Mouse (Mus musculus) retina, postnatal 7 days (tissue): ENCODE measurements around the gene Mtx2.
A peak's percentile ranks its signal among the peaks of the same experiment; 100 is the strongest.

ENCODE experiments used
- DNase-seq: peaks from one replicate; pipeline ENCODE4 v3.0.0-alpha.2; 2012; ENCODE audit warnings: low read depth, low spot score

Gene Mtx2

DNA sequence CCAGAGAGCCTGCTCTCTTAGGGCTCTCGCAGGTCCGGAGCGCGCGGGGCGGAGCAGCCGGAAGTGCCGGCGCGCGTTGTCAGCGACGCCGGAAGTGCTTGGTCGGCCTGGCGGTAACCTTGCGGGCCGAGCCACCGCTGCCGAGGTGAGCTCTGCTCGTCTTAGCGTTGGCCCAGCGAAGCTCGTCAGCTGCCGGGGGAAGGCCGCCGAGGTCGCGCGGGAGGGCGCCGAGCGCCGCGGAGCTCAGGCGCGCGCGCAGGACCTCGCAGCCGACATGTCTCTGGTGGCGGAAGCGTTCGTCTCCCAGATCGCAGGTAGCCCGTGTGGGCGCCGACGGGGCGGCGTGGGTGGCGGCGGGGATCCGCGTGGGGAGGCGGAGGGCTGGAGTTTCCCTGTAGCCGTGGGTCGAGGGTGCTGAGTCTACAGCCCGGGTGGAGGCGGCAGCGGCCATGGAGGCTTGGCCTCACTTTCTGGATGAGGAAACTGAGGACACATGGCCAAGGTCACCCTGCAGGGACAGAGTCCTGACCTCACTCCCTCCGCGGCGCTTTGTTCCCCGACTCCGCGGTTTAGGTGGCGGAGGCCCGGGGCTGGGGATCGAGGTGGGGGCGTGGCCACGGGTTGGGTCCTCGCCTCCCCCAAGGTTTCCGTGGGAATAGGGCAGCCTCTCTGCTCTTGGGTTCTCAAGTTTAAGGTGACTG, at the start of gene Mtx2:
Gene Mtx2 (plus strand): TSS at position 74 of the 701 bp plus-strand sequence.
- DNase-seq, result peak; percentile 61

DNA sequence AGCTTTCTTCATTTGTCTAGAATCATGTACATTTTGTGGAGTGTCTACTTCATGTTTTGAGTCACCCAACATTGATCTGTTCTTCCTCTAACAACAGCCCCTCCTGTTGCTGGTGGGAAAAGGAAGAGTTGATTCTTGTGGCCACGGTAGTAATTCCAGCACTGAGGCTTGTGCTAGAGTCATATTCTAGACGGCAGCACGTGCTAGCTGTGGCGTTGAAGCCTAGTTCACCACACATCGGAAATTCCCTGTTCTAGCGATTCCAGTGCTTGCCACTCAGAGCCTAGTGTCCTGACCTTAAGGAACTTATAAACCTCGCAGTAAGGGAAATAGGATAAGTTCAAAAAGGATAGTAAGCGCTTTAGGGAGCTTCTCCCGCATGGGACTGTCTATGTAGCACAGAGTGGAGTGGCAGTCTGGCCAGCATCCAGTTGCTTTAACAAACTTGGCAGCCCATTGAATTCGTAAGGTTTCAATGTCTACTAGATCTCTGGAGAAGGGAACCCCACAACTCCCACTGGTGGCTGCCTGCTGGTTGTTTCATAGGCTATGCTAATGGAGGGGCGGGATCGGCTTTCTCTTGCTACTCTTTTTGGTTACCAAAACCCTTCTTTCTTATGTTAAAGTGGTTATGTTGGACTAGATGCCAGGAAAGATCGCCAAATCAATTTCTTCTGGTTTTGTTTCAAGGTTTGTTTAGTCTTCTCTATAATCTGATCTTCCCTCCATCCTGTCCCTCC, 47.9 kb upstream of the Mtx2 start:
- DNase-seq, result no peak

DNA sequence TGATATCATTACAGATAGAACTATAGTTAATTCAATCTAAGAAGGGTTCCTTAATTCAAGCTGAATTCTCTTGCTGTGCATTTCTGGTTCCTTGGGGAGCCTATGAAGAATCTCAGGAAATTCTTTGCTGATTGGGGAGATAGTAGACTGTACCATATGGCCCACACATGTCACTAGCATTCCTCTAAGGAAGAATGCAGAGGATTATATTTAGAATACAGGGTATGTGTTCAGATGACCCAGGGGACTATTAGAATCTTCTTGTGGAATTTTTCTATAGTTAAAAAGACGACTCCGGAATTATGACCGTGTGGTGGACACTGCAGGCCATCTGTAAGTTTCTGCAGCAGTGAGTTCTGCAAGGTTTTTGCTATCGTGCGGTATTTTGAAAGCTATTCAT, 44.2 kb upstream of the Mtx2 start:
- DNase-seq, result no peak

DNA sequence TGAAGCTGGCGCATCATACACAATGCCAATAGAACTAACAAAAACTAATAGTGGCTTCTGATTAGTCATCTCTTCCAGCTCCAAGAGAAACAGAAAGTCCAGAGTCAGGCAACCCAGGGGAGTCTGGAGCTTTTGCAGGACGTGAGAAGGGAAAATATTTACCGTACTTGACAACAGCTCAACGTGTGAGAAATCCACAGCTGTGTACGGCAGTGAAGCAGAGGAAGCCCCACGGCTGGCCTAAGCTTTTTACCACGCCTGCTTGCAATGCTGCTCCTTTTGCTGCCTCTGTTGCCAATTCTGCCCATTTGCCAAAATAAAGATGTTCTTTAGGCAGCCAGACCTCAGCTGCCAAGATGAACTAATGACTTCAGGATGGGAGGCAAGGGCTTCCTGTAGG, 30.1 kb upstream of the Mtx2 start:
- DNase-seq, result no peak

DNA sequence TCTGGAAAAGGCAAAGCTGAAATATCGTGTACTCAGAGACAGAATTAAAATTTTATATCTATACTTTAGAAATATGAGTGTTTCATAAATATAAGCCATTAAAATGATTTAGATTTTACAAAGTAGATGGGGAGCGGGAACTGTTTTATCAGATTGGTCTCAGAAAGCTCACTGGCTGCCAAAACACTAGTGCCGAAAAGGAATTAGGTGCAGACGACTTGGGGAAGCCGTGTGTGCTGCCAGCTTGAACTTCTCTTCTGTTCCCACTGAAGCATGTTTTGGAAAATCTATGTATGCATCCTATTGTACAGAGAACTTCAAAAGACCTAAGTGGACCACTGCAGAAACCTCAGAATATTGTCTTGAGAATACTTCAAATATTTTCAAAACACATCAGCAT, 17.2 kb upstream of the Mtx2 start:
- no peak for DNase-seq

DNA sequence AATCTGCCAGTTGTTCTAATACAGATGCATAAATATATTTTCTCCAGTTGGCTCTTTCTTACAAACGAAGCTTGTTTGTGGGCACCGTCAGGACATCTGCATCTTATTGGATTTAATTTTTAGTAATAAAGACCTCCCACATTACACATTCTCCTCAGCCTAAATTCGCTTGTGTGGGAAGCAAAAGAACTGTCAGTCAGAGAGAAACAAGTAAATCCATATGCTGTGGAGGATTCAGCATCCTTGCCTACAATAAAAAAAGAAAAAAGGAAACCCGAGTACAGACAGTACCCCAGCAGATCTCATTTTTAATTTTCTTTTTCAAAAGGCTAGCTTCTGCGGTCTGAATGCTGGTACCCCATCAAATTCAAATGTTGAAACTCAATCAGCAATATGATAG, 2.9 kb upstream of the Mtx2 start:
- no peak for DNase-seq

DNA sequence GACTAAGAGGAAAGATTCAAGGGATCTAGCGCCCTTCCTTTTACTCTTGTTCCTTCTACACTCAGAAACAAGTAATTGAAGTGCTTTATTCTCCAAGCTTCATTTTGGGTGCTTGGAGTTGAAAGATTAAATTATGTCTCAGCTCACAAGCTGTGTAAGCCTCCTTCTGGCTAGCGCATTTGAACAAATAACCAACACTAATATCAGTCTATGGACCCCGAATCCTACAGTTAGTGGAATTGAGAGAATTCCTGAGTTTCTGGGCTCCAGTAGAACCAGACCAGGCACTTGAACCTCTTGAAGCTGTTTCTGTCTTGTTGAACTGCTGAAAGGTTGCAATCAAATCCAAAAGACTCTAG, 253 bp upstream of the Mtx2 start:
- DNase-seq, result no peak

DNA sequence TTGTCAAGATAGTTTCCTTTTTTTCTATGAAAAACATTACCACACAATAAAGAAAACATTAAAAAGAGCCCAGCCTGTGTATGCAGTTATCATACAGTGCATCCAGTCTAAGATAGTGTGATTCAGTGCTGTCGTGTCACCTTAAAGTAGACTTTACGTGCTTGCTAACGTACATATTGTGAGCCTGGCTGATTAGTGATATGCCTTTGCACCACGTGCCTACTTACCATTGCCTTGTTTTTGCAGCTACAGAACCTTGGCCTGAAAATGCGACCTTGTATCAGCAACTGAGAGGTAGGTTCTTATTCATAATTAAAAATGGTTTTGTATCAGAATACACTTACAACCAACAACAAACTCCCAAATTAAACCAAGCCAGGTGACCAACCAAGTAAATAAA, 21.4 kb downstream of the Mtx2 start:
- no peak for DNase-seq

GRCm38 (mm10) chr2:74847516-74847915, 21.9 kb downstream of the Mtx2 start:
- no peak for DNase-seq

DNA sequence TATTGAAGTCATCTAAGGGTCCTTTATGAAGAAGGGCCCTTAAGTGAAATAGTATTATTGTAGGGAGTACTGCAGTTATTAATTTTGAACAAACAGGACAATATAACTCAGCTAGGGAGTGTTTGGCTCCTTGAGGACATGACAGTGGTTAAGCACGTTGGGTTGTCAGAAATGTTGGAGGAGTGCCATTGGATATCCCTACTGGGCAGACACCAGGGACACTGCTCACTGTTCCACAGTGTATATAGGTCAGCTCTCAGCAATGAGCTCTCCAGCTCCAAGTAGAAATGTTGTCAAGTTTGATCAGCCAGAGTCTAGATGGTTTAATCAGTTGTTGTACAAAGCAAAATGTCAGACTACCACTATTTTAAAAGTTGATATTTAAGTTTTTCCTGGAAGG, 24.4 kb downstream of the Mtx2 start:
- DNase-seq, result no peak

DNA sequence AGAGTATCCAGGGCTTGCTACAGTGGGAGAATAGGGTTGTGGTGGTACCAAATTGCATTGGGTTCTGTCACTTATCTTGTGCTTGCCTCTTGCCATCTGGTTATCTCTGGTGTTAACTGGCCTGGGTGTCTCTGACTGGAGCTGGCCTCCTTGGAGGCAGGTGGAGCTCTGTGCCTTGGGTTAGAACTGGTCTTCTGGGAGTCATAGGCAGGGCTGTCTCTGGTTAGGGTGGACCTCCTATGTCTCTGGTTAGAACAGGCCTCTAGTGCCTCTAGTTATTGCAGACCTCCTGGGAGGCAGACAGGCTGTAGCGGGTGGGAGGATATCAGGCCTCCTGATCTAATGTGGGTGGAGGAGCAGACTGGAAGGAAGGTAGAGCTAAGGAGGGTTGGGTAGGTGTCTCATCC, 36.5 kb downstream of the Mtx2 start:
- no peak for DNase-seq

DNA sequence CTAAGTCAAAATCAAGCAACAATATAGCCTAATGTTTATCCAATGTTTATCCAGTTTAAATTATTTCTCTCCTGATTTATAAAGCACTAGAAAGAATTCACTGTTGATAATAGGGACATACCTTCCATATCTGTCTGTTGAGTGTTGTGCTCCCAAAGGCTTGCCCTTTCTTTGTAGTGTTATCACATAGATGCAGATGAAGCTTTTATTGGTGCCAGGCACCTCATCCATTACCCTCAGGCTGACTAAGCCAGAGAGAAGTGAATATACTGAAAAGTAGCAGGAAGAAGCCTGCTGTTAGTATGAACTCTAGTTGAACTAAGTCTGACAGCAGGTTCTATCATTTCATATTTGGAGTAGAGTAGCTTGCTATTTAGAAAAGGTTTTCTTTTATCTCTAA, 39.8 kb downstream of the Mtx2 start:
- no peak for DNase-seq

GRCm38 (mm10) chr2:74874043-74874442, 48.4 kb downstream of the Mtx2 start:
- no peak for DNase-seq

GRCm38 (mm10) chr2:74884357-74884756, 58.8 kb downstream of the Mtx2 start:
- DNase-seq, result no peak

- no peak for DNase-seq
Observed at GRCm38 (mm10) chr2:74891868-74892267, 66.3 kb downstream of the Mtx2 start.

GRCm38 (mm10) chr2:74892881-74893615, 67.4 kb downstream of the Mtx2 start:
- DNase-seq, result no peak

DNA sequence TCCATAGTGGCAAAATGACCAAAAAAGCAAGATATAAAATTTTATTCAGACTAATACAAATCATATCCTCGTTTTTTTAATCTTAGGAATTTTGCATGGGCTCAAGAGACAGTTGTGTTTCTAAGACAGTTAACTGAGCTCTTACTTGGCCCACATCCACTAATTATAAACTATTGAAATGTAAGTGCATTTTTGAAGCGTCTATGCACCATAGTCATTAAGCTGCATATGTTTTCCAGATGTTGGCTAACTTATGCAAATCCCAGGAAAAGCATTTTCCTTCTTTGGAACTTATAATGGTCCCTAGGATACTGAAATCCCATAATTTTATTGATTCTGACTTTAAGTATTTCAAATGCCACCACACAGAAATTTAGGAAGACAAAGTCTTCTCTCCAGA, 68.5 kb downstream of the Mtx2 start:
- DNase-seq, result no peak

DNA sequence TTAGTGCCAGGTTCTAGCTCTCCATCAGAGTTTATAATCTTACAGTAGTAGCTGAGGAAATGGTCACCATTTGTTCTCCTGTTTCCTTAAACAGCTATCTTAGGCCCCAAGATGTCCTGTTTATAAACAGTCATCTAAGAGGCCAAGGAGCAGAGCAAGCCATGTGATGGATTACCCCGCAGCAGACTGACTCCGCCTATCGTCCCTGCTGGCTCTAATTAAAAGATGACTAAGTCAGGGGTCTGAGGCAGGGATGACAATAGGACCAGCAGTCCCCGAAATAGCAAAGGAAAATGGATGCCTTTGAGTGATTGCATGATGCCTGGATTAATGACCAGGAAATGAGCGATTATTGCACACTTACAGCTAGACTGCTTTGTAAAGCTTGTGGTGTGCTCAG, 74.4 kb downstream of the Mtx2 start:
- DNase-seq, result no peak

DNA sequence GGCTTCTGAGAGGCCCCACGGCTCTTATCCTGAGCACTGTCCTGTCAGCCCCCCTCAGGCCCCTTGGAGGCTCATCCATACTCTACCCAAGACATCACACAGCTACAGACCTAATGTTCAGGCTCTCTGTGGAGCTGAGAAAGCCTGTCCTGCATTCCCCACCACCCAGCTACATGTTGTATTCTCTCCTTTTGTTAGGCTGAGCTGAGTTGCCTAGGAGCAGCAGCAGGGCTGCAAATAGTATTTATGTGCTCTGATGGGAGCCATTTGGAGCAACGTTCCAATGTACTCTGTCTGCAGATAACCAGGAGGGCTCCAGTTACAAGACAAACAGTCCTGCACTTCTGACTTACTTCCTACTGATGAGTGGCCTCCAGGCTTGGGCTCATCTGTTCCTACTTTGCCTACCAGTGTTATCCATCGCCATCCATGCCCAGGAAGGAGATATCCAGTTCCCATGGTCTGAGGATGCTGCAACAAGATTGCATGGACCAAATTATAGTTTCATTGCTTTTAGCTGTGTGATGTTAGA, 76.2 kb downstream of the Mtx2 start:
- DNase-seq, result no peak

DNA sequence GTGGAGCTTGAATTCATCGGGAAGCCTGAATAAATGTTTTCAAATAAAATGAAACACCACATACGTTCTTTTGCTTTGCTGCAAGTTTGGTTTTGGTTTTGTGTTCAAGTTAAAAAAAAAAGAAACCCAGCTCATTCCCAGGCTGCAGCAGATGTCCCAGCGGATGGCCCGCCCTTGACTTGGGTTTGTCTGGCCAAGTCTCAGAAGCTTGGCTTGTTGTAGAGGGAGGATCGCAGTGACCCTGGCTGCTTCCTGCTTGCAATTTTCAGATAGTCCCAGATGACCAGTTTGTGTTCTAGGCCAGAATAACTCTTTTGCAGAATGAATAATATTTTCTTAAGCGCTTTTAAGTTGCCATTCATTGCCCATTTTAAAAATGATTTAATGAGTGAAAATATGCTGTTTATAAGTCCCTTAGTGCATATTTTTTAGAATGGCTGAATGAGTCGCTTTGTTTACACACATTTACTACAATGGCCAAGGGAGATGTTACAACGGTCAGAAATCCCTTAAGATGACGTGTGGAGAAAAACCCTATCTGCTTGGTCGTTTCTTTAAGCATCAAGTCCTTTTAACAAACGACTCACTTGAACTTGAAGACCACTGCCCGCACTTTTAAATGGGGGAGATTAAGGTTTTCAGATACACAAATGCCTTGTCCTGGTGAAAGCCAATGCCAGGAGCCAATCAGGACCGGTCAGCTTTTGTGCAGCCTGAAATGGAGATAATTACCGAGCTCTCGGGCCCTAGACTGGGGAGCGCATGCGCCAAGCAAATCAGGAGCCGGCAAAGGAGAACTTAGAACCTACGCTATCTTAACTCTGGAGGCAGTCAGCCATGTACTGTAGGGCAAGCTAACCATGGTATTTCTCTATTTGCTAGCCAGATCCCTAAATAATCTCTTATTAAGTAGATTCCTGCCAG, 82.0 kb downstream of the Mtx2 start:
- no peak for DNase-seq

DNA sequence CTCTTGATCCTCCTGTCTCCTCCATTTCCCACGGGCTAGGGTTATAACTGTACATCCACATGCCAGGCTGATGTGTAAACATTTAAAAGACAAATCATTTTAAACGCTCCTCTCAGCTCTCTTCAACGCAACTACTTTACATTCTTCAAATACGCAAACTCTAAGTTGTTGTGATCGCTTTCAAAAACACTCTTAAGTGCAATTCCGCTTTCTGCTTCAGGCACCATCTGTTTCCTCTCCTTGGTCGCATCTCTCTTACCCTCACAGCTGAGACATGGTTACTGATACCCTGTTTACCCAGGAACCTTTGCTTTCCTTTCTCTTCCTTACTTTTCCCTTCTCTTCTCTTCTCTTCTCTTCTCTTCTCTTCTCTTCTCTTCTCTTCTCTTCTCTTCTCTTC, 86.4 kb downstream of the Mtx2 start:
- no peak for DNase-seq
